ENCODE assay signal across 29 mouse cellular contexts in the genomic region with DNA sequence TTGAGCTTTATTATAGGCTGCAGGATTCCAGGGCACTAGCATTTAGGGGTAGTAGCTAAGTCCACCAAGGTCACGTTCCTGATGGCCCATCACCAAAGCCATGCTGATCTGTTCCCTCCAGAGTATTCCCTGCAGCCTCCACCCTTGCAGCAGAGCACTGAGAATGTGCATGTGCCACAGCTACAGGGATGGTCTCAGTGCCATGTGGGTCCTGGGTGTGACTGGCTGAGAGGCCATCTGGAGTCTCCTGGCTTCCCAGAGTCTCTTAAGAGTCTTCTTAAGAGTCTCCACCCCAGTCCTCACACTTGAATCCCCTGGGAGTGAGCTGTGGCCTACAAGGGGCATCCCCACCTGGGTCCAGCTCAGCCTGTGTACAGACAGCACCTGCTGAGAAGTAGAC. TPM values are rescaled to one million over a fixed set of nuclear protein-coding genes. Genes with fewer than 3 reads are reported as not detected.
DNase-seq lines count a peak whose midpoint lies in the region; ATAC-seq and TF ChIP-seq lines count a peak whose summit lies in the region.
"Had no signal": no experiment of that assay in that cellular context is flagged by ENCODE, and none has a peak within 500 bp of the region (broad histone marks: within the 10 kb centered on the region; RNA-seq: fewer than 3 reads in every experiment).

No protein-coding gene starts in this region.

- no peaks in the 10 kb centered on the region for H3K27me3 ChIP-seq in intestine, embryonic 15.5 days (replicated peaks)
- no peaks in the 10 kb centered on the region for H3K27me3 ChIP-seq in intestine, postnatal 0 days (replicated peaks; ENCODE audit: control insufficient read depth, insufficient read depth, low read length)
- H3K27me3 ChIP-seq in lung, postnatal 0 days (replicated peaks; ENCODE audit: insufficient read depth, low read length) = no peaks in the 10 kb centered on the region
- H3K27me3 ChIP-seq: embryonic facial prominence, embryonic 12.5 days; embryonic facial prominence, embryonic 15.5 days; heart, embryonic 15.5 days; hindbrain, embryonic 13.5 days had no signal

- WGBS in intestine, embryonic 15.5 days = 87% methylated on average over 1 of the region's 1 CpGs
- 85% methylated on average over 1 of the region's 1 CpGs for WGBS in intestine, postnatal 0 days
- 69% methylated on average over 1 of the region's 1 CpGs for WGBS in lung, postnatal 0 days

- no peaks in the 10 kb centered on the region for H3K9me3 ChIP-seq in intestine, embryonic 15.5 days
- no peaks in the 10 kb centered on the region for H3K9me3 ChIP-seq in intestine, postnatal 0 days (ENCODE audit: control insufficient read depth)
- H3K9me3 ChIP-seq in lung, postnatal 0 days (ENCODE audit: low read length) = no peaks in the 10 kb centered on the region
- H3K9me3 ChIP-seq: embryonic facial prominence, embryonic 12.5 days; embryonic facial prominence, embryonic 15.5 days; G1E; heart, embryonic 12.5 days; heart, embryonic 15.5 days; hindbrain, embryonic 13.5 days had no signal

- H3K4me3 ChIP-seq in intestine, embryonic 15.5 days (replicated peaks) = no peak overlapping the region
- no peak overlapping the region for H3K4me3 ChIP-seq in intestine, postnatal 0 days (ENCODE audit: low read depth, low read length)
- no peak overlapping the region for H3K4me3 ChIP-seq in lung, postnatal 0 days (ENCODE audit: low read depth, low read length)
- H3K4me3 ChIP-seq: embryonic facial prominence, embryonic 12.5 days; embryonic facial prominence, embryonic 15.5 days; gastrocnemius, adult 2 months; heart, embryonic 12.5 days; heart, embryonic 15.5 days; hindbrain, embryonic 13.5 days had no signal

- TF ChIP-seq EP300 in lung, postnatal 0 days (IDR thresholded peaks at IDR 0.05) = no peak

- H3K36me3 ChIP-seq in intestine, embryonic 15.5 days = no peaks in the 10 kb centered on the region
- no peaks in the 10 kb centered on the region for H3K36me3 ChIP-seq in intestine, postnatal 0 days (ENCODE audit: control insufficient read depth, insufficient read depth)
- H3K36me3 ChIP-seq in lung, postnatal 0 days (ENCODE audit: insufficient read depth, low read length) = no peaks in the 10 kb centered on the region
- H3K36me3 ChIP-seq: embryonic facial prominence, embryonic 12.5 days; embryonic facial prominence, embryonic 15.5 days; G1E; heart, embryonic 12.5 days; heart, embryonic 15.5 days; hindbrain, embryonic 13.5 days had no signal

- DNase-seq in cerebellum, adult 11-12 months = peak; percentile 53
- DNase-seq in cerebellum, postnatal 36 days = no peak
- DNase-seq in cerebellum, postnatal 10 days = peak; percentile 37 to 54
- no peak for DNase-seq in cerebellum, adult 11 months
- no peak for DNase-seq in lung, postnatal 0 days (ENCODE audit: low spot score)
- DNase-seq in lung, postnatal 10 days = no peak
- DNase-seq: adrenal gland, adult 2 months; adrenal gland, postnatal 14 days; cerebellum, adult 9-10 months; forebrain, postnatal 0 days; gastrocnemius, adult 2 months; gastrocnemius, postnatal 14 days; heart, adult 18-20 months; heart, postnatal 14 days; heart, postnatal 4 days; kidney, adult 2 months had no signal

- H3K4me2 ChIP-seq in intestine, embryonic 15.5 days (replicated peaks) = no peak overlapping the region
- H3K4me2 ChIP-seq in intestine, postnatal 0 days (replicated peaks; ENCODE audit: low read depth) = no peak overlapping the region
- no peak overlapping the region for H3K4me2 ChIP-seq in lung, postnatal 0 days (replicated peaks; ENCODE audit: low read depth, low read length)
- H3K4me2 ChIP-seq: embryonic facial prominence, embryonic 12.5 days; embryonic facial prominence, embryonic 15.5 days; heart, embryonic 12.5 days; heart, embryonic 15.5 days; hindbrain, embryonic 13.5 days had no signal

- H3K4me1 ChIP-seq in intestine, embryonic 15.5 days (replicated peaks) = 0 out of 2 replicates have a peak, but pooled peaks cover 4% of the 10 kb centered on the region
- no peaks in the 10 kb centered on the region for H3K4me1 ChIP-seq in intestine, postnatal 0 days (replicated peaks; ENCODE audit: control insufficient read depth, insufficient read depth, low read length)
- H3K4me1 ChIP-seq in lung, postnatal 0 days (ENCODE audit: insufficient read depth, low read depth, low read length) = no peaks in the 10 kb centered on the region
- H3K4me1 ChIP-seq: embryonic facial prominence, embryonic 12.5 days; embryonic facial prominence, embryonic 15.5 days had no signal

- no peak overlapping the region for H3K27ac ChIP-seq in intestine, embryonic 15.5 days
- H3K27ac ChIP-seq in intestine, postnatal 0 days (ENCODE audit: low read depth, low read length) = no peak overlapping the region
- no peak overlapping the region for H3K27ac ChIP-seq in lung, postnatal 0 days (ENCODE audit: low read length)
- H3K27ac ChIP-seq: embryonic facial prominence, embryonic 12.5 days; embryonic facial prominence, embryonic 15.5 days; gastrocnemius, adult 2 months; heart, embryonic 15.5 days; hindbrain, embryonic 13.5 days had no signal

- TF ChIP-seq CTCF in intestine, postnatal 0 days (IDR thresholded peaks at IDR 0.05; ENCODE audit: low read depth) = no peak
- TF ChIP-seq CTCF in lung, postnatal 0 days (IDR thresholded peaks at IDR 0.05) = no peak

- 0 out of 2 replicates have a peak, but pooled peaks have one; percentile 19 for ATAC-seq in intestine, embryonic 15.5 days
- ATAC-seq in intestine, postnatal 0 days = no peak
- peak; percentile 23; the same call in 1 of the 2 replicates for ATAC-seq in lung, postnatal 0 days
- ATAC-seq: forebrain, embryonic 14.5 days; forebrain, postnatal 0 days; hindbrain, embryonic 16.5 days had no signal

- no peak overlapping the region for H3K9ac ChIP-seq in intestine, embryonic 15.5 days
- H3K9ac ChIP-seq in intestine, postnatal 0 days (ENCODE audit: low read depth, low read length) = no peak overlapping the region
- no peak overlapping the region for H3K9ac ChIP-seq in lung, postnatal 0 days (replicated peaks; ENCODE audit: low read depth)
- H3K9ac ChIP-seq: embryonic facial prominence, embryonic 12.5 days; embryonic facial prominence, embryonic 15.5 days; forebrain, postnatal 0 days; heart, embryonic 12.5 days; heart, embryonic 15.5 days; hindbrain, embryonic 13.5 days had no signal

RNA-seq across cellular contexts. Expression of a gene that starts 4.8 kb away (rescaled TPM):
- not detected in 2 replicates for polyA plus RNA-seq in intestine, embryonic 15.5 days (2015; fragmentation: Nextera tagmentation; extraction: Ambion mirVana)
- polyA plus RNA-seq in intestine, postnatal 0 days (2015; fragmentation: Nextera tagmentation; extraction: Ambion mirVana) = not detected in 2 replicates
- not detected in 2 replicates for polyA plus RNA-seq in lung, postnatal 0 days (2015; fragmentation: Nextera tagmentation; extraction: Ambion mirVana)
- polyA plus RNA-seq: adrenal gland, adult 2 months; embryonic facial prominence, embryonic 12.5 days; embryonic facial prominence, embryonic 15.5 days; forebrain, embryonic 11.5 days; forebrain, embryonic 14.5 days; forebrain, postnatal 0 days; frontal cortex, adult 2 months; G1E; heart, embryonic 12.5 days; heart, embryonic 15.5 days; hindbrain, embryonic 13.5 days; intestine, embryonic 16.5 days; kidney, adult 2 months had no signal

RNA-seq across cellular contexts. Expression of a gene that starts 9.2 kb away (rescaled TPM):
- polyA plus RNA-seq in intestine, embryonic 15.5 days (2015; fragmentation: Nextera tagmentation; extraction: Ambion mirVana) = 1.8 and 2.1 TPM in 2 replicates
- 3.5 and 4.3 TPM in 2 replicates for polyA plus RNA-seq in intestine, postnatal 0 days (2015; fragmentation: Nextera tagmentation; extraction: Ambion mirVana)
- polyA plus RNA-seq in lung, postnatal 0 days (2015; fragmentation: Nextera tagmentation; extraction: Ambion mirVana) = 2.6 and 3.4 TPM in 2 replicates
- polyA plus RNA-seq: G1E had no signal

RNA-seq across cellular contexts. Expression of a gene that starts 26.1 kb away (rescaled TPM):
- polyA plus RNA-seq in intestine, embryonic 15.5 days (2015; fragmentation: Nextera tagmentation; extraction: Ambion mirVana) = 8.8 and 9.8 TPM in 2 replicates
- 7.6 and 8.0 TPM in 2 replicates for polyA plus RNA-seq in intestine, postnatal 0 days (2015; fragmentation: Nextera tagmentation; extraction: Ambion mirVana)
- 17.3 and 22.7 TPM in 2 replicates for polyA plus RNA-seq in lung, postnatal 0 days (2015; fragmentation: Nextera tagmentation; extraction: Ambion mirVana)

Comparison
In these comparisons a context has a peak if more than half of its experiments do, and no peak if none do; other contexts are left out.
1. DNase-seq: peak in cerebellum, adult 11-12 months (single experiment) and cerebellum, postnatal 10 days (2 of 2); none in cerebellum, postnatal 36 days (0 of 2), cerebellum, adult 11 months (single experiment), lung, postnatal 0 days (single experiment) and lung, postnatal 10 days (single experiment).